Mouse (Mus musculus) MEL (cell line): ENCODE measurements at regions not wholly inside any gene's neighbourhood (a gene's known extent, or its start where the extent isn't known, plus 50 kb on each side); places are given as distances from the start of the nearest gene placed in this dataset.

Experiments
- DNase-seq: peaks from one replicate; pipeline ENCODE4 v3.0.0; 2011; ENCODE audit warnings: low read depth, low spot score
- H3K27ac ChIP-seq: 2 replicates; pipeline ENCODE4 v1.5.1; 2012; ENCODE audit warnings: low read depth, mild to moderate bottlenecking, control low read depth, low read length, moderate library complexity; ENCODE audit not compliant: control insufficient read depth
- H3K27me3 ChIP-seq, 2 experiments: fragments of 150-350 bp in 1 of 2; sonication (generic) in 1 of 2; 2 replicates each; pipeline ENCODE4 v1.6.1; 2012; ENCODE audit warnings: low read length in 2 of 2, mild to moderate bottlenecking in 2 of 2, improper control_type of control experiment in 1 of 2, moderate library complexity in 1 of 2; ENCODE audit not compliant: insufficient read depth in 2 of 2, control insufficient read depth in 1 of 2
- H3K36me3 ChIP-seq, 2 experiments: 2 replicates each; pipeline ENCODE4 v1.6.1; 2012 to 2014; ENCODE audit warnings: low read length in 2 of 2, improper control_type of control experiment in 1 of 2, inconsistent platforms in 1 of 2, mild to moderate bottlenecking in 1 of 2; ENCODE audit not compliant: insufficient read depth in 2 of 2, control insufficient read depth in 1 of 2
- H3K4me1 ChIP-seq, 2 experiments: fragments of 150-350 bp in 1 of 2; sonication (generic) in 1 of 2; 2 replicates each; pipeline ENCODE4 v1.6.1; 2012; ENCODE audit warnings: low read length in 2 of 2, improper control_type of control experiment in 1 of 2, mild to moderate bottlenecking in 1 of 2; ENCODE audit not compliant: insufficient read depth in 2 of 2, control insufficient read depth in 1 of 2
- H3K4me3 ChIP-seq, 2 experiments: fragments of 150-350 bp in 1 of 2; sonication (generic) in 1 of 2; 2 replicates each; pipeline ENCODE4 v1.5.1; 2012; ENCODE audit warnings: low read depth in 2 of 2, low read length in 2 of 2, mild to moderate bottlenecking in 2 of 2, moderate library complexity in 2 of 2, control low read depth in 1 of 2, improper control_type of control experiment in 1 of 2; ENCODE audit not compliant: control insufficient read depth in 1 of 2, insufficient read depth in 1 of 2
- H3K79me2 ChIP-seq: 2 replicates; pipeline ENCODE4 v1.6.1; 2012; ENCODE audit warnings: mild to moderate bottlenecking, low read length, moderate library complexity; ENCODE audit not compliant: control insufficient read depth, poor library complexity, insufficient read depth
- H3K9ac ChIP-seq: 2 replicates; pipeline ENCODE4 v1.6.1; 2012; ENCODE audit warnings: low read depth, mild to moderate bottlenecking, control low read depth, low read length, moderate library complexity; ENCODE audit not compliant: control insufficient read depth, poor library complexity, severe bottlenecking
- H3K9me3 ChIP-seq: fragments of 150-350 bp; sonication (generic); replicated peaks from 2 replicates; pipeline ENCODE4 v1.6.1; 2012; ENCODE audit warnings: mild to moderate bottlenecking, low read length, improper control_type of control experiment, moderate library complexity; ENCODE audit not compliant: insufficient read depth
- BHLHE40 ChIP-seq: IDR thresholded peaks from 2 replicates; pipeline ENCODE4 v1.6.1; 2012; ENCODE audit warnings: low read depth, mild to moderate bottlenecking, inconsistent platforms, low read length, improper control_type of control experiment, borderline replicate concordance
- CHD1 ChIP-seq: IDR thresholded peaks from 2 replicates; pipeline ENCODE4 v1.6.1; 2012; ENCODE audit warnings: low read depth, mild to moderate bottlenecking, inconsistent platforms, low read length, improper control_type of control experiment
- CTCF ChIP-seq, 3 experiments: IDR thresholded peaks in 2 of 3; conservative IDR thresholded peaks in 1 of 3; 2 replicates each; pipeline ENCODE4 v1.5.1; 2011 to 2012; ENCODE audit warnings: low read length in 3 of 3, low read depth in 2 of 3, mild to moderate bottlenecking in 2 of 3, improper control_type of control experiment in 1 of 3, inconsistent platforms in 1 of 3, mixed read lengths in 1 of 3, moderate library complexity in 1 of 3; ENCODE audit not compliant: control insufficient read depth in 1 of 3, insufficient read depth in 1 of 3, poor library complexity in 1 of 3, severe bottlenecking in 1 of 3
- E2F4 ChIP-seq: IDR thresholded peaks from 2 replicates; pipeline ENCODE4 v1.6.1; 2011; ENCODE audit warnings: low read depth, low read length, improper control_type of control experiment, borderline replicate concordance
- GATA1 ChIP-seq: IDR thresholded peaks from 2 replicates; pipeline ENCODE4 v1.6.1; 2011; ENCODE audit warnings: low read depth, low read length, improper control_type of control experiment
- KAT2A ChIP-seq: conservative IDR thresholded peaks from 2 replicates; pipeline ENCODE4 v1.6.1; 2012; ENCODE audit warnings: low read depth, low read length, improper control_type of control experiment, inconsistent platforms
- MAX ChIP-seq: IDR thresholded peaks from 2 replicates; pipeline ENCODE4 v1.6.1; 2011; ENCODE audit warnings: low read length, improper control_type of control experiment
- MEF2A ChIP-seq: IDR thresholded peaks from 2 replicates; pipeline ENCODE4 v1.6.1; 2014; ENCODE audit warnings: low read depth, mild to moderate bottlenecking, inconsistent platforms, low read length, improper control_type of control experiment; ENCODE audit not compliant: poor library complexity, insufficient replicate concordance, severe bottlenecking; ENCODE audit errors: extremely low read depth
- MYB ChIP-seq: IDR thresholded peaks from 2 replicates; pipeline ENCODE4 v1.6.1; 2011; ENCODE audit warnings: mild to moderate bottlenecking, low read depth, low read length, improper control_type of control experiment
- MYC ChIP-seq: IDR thresholded peaks from 2 replicates; pipeline ENCODE4 v1.6.1; 2011; ENCODE audit warnings: low read depth, mild to moderate bottlenecking, low read length, improper control_type of control experiment, moderate library complexity
- NELFE ChIP-seq: IDR thresholded peaks from 2 replicates; pipeline ENCODE4 v1.6.1; 2011; ENCODE audit warnings: low read depth, low read length, improper control_type of control experiment
- NRF1 ChIP-seq: IDR thresholded peaks from 2 replicates; pipeline ENCODE4 v1.6.1; 2014; ENCODE audit warnings: low read depth, mild to moderate bottlenecking, inconsistent platforms, low read length, improper control_type of control experiment, moderate library complexity; ENCODE audit not compliant: poor library complexity, insufficient read depth, severe bottlenecking
- POLR2A ChIP-seq, 2 experiments: IDR thresholded peaks; 2 replicates each; pipeline ENCODE4 v1.6.1; 2011 to 2012; ENCODE audit warnings: low read length in 2 of 2, mild to moderate bottlenecking in 2 of 2, control low read depth in 1 of 2, improper control_type of control experiment in 1 of 2, low read depth in 1 of 2, moderate library complexity in 1 of 2; ENCODE audit not compliant: control insufficient read depth in 1 of 2, insufficient read depth in 1 of 2, poor library complexity in 1 of 2
- RAD21 ChIP-seq: IDR thresholded peaks from 2 replicates; pipeline ENCODE4 v1.6.1; 2011; ENCODE audit warnings: mild to moderate bottlenecking, low read depth, low read length, improper control_type of control experiment
- SIN3A ChIP-seq: IDR thresholded peaks from 2 replicates; pipeline ENCODE4 v1.6.1; 2012; ENCODE audit warnings: low read length, improper control_type of control experiment, inconsistent platforms
- TAL1 ChIP-seq: IDR thresholded peaks from 2 replicates; pipeline ENCODE4 v1.6.1; 2012; ENCODE audit warnings: mild to moderate bottlenecking, inconsistent platforms, low read length, moderate library complexity, mixed read lengths
- UBTF ChIP-seq: IDR thresholded peaks from 2 replicates; pipeline ENCODE4 v1.6.1; 2012; ENCODE audit warnings: low read depth, mild to moderate bottlenecking, inconsistent platforms, low read length, improper control_type of control experiment, moderate library complexity, borderline replicate concordance; ENCODE audit not compliant: insufficient read depth
- USF2 ChIP-seq, 2 experiments: IDR thresholded peaks; 2 replicates each; pipeline ENCODE4 v1.6.1; 2011 to 2012; ENCODE audit warnings: improper control_type of control experiment in 2 of 2, low read length in 2 of 2, borderline replicate concordance in 1 of 2, inconsistent platforms in 1 of 2, low read depth in 1 of 2, mild to moderate bottlenecking in 1 of 2; ENCODE audit not compliant: insufficient read depth in 1 of 2
- ZC3H11A ChIP-seq: IDR thresholded peaks from 2 replicates; pipeline ENCODE4 v1.6.1; 2012; ENCODE audit warnings: low read depth, mild to moderate bottlenecking, inconsistent platforms, low read length, improper control_type of control experiment
- ZNF384 ChIP-seq: IDR thresholded peaks from 2 replicates; pipeline ENCODE4 v1.6.1; 2012; ENCODE audit warnings: low read depth, mild to moderate bottlenecking, inconsistent platforms, low read length, improper control_type of control experiment

GRCm38 (mm10) chr2:131676736-131677135 is 114.7 kb upstream of the Adra1d start:
- no peak overlapping the region for H3K27ac ChIP-seq
- no peaks in the 10 kb centered on the region for H3K27me3 ChIP-seq
- H3K9ac ChIP-seq: no peak overlapping the region
- H3K9me3 ChIP-seq: no peaks in the 10 kb centered on the region
- no peak for DNase-seq
- H3K4me1 ChIP-seq: no peaks in the 10 kb centered on the region
- TF ChIP-seq NELFE: no peak
- no peak for TF ChIP-seq RAD21
- TF ChIP-seq MYB: no peak
- no peak for TF ChIP-seq E2F4
- no peak for TF ChIP-seq UBTF
- TF ChIP-seq MEF2A: no peak
- TF ChIP-seq MYC: no peak
- TF ChIP-seq NRF1: no peak
- H3K4me3 ChIP-seq: no peak overlapping the region
- H3K36me3 ChIP-seq: no peaks in the 10 kb centered on the region
- H3K79me2 ChIP-seq: no peaks in the 10 kb centered on the region

GRCm38 (mm10) chr2:131674872-131675271 is 112.8 kb upstream of the Adra1d start:
- Histone ChIP-seq H3K79me2 (no peaks in the 10 kb centered on the region), H3K27me3 (no peaks in the 10 kb centered on the region), H3K9me3 (no peaks in the 10 kb centered on the region), H3K36me3 (no peaks in the 10 kb centered on the region), H3K4me1 (no peaks in the 10 kb centered on the region), H3K27ac (no peak overlapping the region), H3K9ac (no peak overlapping the region)
- no peak for DNase-seq
- TF ChIP-seq USF2 (IDR thresholded peaks at IDR 0.05; ENCODE audit: borderline replicate concordance in 1 of 2, insufficient read depth in 1 of 2, low read depth in 1 of 2, low read length in 2 of 2) (no peak), MAX (no peak), TAL1 (no peak), UBTF (no peak), POLR2A (IDR thresholded peaks at IDR 0.05; ENCODE audit: control insufficient read depth in 1 of 2, insufficient read depth in 1 of 2, low read depth in 1 of 2, low read length in 2 of 2, poor library complexity in 1 of 2) (no peak), MEF2A (no peak)
- TF ChIP-seq, all 39 proteins: peak for 0
- no peak overlapping the region for H3K4me3 ChIP-seq

GRCm38 (mm10) chr2:131673351-131673750 is 111.3 kb upstream of the Adra1d start:
- H3K4me3 ChIP-seq: no peak overlapping the region
- H3K9me3 ChIP-seq: no peaks in the 10 kb centered on the region
- H3K9ac ChIP-seq: no peak overlapping the region
- H3K27ac ChIP-seq: no peak overlapping the region
- H3K36me3 ChIP-seq: no peaks in the 10 kb centered on the region
- DNase-seq: no peak
- no peaks in the 10 kb centered on the region for H3K27me3 ChIP-seq
- H3K4me1 ChIP-seq: no peaks in the 10 kb centered on the region
- no peaks in the 10 kb centered on the region for H3K79me2 ChIP-seq
- TF ChIP-seq CHD1 (no peak), E2F4 (no peak), CTCF (IDR thresholded peaks at IDR 0.05 in 2 of 3, conservative IDR thresholded peaks at IDR 0.05 in 1 of 3; ENCODE audit: control insufficient read depth in 1 of 3, insufficient read depth in 1 of 3, low read depth in 2 of 3, low read length in 3 of 3, poor library complexity in 1 of 3, severe bottlenecking in 1 of 3) (no peak), BHLHE40 (no peak), ZNF384 (no peak), ZC3H11A (no peak), POLR2A (IDR thresholded peaks at IDR 0.05; ENCODE audit: control insufficient read depth in 1 of 2, insufficient read depth in 1 of 2, low read depth in 1 of 2, low read length in 2 of 2, poor library complexity in 1 of 2) (no peak), MYC (no peak), KAT2A (no peak), UBTF (no peak), NRF1 (no peak), RAD21 (no peak), GATA1 (no peak), SIN3A (no peak)
